Mouse (Mus musculus): ENCODE data around the gene Mdn1.

Gene Mdn1

DNA sequence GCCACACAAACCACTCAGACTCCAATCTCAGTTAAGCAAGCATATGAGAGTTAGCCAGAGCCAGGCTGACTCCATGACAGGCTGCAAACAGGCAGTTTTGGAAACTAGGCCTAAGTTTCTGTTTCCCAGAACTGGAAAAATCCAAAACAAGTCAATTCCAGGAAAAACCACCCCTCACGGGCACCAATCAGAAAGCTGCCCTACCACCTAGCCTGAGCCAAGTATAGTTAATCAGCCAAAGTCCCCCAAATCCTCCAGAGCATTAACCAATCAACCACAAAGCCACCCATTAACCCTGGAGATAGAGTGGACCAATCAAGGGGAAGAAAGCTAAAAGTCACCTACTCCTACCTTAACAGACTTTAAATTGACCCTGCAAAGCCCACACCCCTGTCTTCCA is 130.2 kb downstream of the Mdn1 start:
- no peak for DNase-seq (ENCODE audit: low spot score)

DNA sequence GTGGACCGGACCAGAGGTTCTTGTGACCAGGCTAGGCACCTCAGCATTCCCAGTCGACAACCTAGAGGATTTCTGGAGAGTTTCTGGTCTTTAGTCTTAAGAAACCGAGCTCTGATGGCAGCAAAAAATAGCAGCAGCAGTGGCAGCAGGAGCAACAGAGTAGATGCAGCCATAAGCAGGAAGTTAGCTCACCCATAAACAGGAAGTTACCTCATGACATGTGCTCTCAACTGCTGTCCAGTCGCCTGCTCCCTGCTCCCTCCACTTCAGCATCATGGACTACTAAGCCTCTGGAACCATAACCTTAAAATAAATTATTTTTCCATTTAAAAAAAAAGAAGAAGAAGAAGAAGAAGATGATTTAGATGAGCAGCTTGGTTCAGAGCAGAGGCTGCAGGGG is 132.1 kb downstream of the Mdn1 start:
- no peak for DNase-seq (ENCODE audit: low spot score)

DNA sequence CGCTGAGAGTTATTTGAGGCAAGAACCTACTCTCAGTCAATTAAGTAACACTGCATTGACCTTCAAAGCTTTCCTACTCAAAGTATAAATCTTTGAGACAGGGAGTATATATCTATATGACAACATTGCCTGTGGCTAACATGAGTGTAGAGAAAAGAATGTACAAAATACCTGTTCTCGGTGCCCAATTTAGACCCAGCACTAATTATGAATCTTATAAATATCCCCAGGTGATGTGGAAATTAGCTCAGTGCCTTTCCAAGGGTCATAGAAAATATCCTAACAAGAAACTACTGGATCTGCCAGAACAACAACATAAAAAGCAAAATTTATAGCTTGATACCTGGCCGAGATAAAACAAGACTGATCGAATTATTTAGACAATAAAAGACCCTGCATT is 142.1 kb downstream of the Mdn1 start:
- no peak for DNase-seq (ENCODE audit: low spot score)

DNA sequence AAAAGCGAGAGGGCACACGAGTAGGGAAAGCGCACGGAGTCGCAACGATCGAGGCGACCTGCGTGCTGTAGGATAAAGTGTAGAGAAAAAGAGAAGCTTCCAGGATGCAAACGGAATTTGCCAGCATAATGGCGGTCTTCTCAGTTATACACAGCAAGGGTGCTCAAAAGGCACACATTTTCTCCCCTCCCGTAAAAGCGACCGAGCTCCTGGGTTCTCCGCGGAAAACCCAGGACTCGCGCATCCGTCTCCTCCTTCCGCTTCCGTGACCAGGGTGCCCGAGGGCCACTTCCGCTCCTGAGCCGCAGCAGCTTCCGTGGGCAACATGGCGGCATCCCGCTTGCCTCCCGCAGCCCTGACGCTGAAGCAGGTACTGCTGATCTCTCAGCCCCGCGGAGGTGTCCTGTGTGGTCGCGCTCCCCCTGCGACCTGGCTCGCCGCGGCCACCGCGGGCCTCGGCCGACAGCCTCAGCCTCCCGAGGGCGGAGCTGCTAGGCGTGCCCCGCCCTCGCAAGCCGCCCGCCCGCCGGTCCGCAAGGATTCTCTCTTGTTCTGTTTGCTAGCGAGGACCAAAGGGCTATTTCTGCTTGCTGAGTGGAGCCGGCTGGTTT is 143.2 kb downstream of the Mdn1 start, which contains the start of gene Lyrm2:
TSS of gene Lyrm2 (plus strand) at position 288 of the 611 bp plus-strand sequence.
- DNase-seq (ENCODE audit: low spot score): peak; percentile 52

DNA sequence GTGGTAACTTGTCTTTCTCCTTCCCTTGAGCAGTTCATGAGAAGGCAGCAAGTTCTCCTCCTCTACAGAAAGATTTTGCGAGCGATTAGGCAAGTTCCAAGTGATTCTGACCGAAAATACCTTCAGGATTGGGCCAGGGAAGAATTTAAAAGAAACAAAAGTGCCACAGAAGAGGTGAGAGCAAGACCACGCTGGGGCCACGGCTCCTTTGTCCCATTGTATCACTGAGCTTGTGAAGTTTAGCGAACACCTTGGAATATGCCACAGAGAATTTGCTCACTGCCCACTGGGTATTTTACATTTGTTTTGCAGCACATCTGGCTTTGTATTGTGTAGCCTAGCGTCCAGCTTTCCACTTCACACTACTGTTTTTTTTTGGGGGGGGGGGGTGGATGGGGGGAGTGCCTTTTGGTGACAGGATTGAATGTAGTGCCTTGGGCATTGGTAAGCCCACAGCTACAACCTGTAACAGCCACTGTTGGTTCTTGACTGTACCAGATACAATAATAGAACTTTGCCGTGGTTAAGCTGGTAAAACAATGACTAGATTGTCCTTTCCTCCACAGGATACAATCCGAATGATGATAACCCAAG is 143.8 kb downstream of the Mdn1 start:
- no peak for DNase-seq (ENCODE audit: low spot score)

DNA sequence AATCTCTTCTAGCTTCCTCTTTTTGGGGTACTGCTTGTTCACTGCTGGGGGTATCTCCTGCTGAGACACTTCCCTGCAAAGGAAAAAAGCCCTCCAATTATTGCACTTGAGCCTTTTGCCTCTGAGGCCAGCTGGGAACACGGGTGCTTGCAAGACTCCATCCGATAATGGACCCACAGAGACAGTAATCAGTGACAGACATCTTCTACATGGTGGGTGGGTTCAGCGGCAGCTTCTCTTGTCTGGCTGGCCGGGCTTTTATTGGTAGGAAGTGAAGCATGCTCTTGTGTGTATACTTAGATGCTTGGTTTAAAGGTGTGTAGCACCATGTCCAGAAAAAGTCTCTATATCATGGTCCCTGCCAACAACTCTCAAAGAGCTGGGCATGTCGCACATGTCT is 160.6 kb downstream of the Mdn1 start:
- no peak for DNase-seq (ENCODE audit: low spot score)

DNA sequence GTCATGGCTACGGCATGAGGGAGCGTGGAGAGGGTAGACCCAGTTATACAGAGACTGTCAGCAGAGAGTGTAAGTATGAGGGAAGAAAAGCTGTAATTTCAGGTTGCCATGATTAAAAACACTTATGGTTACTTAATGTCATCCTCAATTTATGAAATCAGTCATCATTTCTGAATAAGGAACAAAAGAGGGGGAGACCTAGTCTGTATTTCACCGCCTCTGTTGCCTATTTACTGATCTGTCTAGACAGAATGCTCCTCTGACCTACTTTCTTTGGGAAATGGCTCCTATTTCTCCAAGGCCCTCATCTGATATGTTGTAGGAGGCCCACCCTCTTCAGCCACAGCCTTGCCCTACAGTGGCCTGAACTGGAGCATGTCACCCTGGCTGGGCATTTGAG is 163.8 kb downstream of the Mdn1 start:
- DNase-seq (ENCODE audit: low spot score): no peak

DNA sequence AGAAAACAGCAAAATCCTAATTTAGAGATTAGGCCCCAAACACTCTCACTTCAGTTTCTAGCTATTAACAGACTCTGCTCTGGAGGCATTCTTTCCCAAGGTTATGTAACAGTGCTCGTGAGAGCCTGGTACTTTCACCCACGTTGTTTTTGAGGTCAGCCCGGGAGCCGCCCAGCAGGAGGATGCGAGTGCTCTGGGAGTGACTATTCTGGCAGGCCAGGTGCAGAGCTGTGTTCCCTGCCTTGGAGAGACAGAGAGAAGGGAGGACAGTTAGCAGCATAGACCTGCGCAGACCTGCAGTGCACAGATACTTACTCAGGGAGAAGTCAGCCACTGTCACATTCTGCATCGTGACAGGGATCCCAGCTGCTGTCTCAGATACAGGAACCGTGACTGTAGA is 167.3 kb downstream of the Mdn1 start:
- no peak for DNase-seq (ENCODE audit: low spot score)
